Mouse (Mus musculus) testis, postnatal 14 days (tissue): Measurements from ENCODE around the gene Galnt7.

Source experiments
- DNase-seq: peaks from one replicate; pipeline ENCODE4 v3.0.0; 2021; ENCODE audit warnings: low spot score

Galnt7 gene

GRCm38 (mm10) chr8:57652456-57653055 lies at the start of gene Galnt7:
Gene Galnt7, minus strand, starts transcription at chr8:57653032.
- DNase-seq = peak; percentile 72

- DNase-seq = no peak
Measured at GRCm38 (mm10) chr8:57688633-57689032, 35.8 kb upstream of the Galnt7 start.

- DNase-seq = no peak
Measured at GRCm38 (mm10) chr8:57685803-57686202, 33.0 kb upstream of the Galnt7 start.

- no peak for DNase-seq
Measured at GRCm38 (mm10) chr8:57680044-57680443, 27.2 kb upstream of the Galnt7 start.

GRCm38 (mm10) chr8:57664121-57664520 lies 11.3 kb upstream of the Galnt7 start:
- no peak for DNase-seq

- DNase-seq = no peak
Measured at GRCm38 (mm10) chr8:57660019-57660418, 7.2 kb upstream of the Galnt7 start.

GRCm38 (mm10) chr8:57656446-57656845 lies 3.6 kb upstream of the Galnt7 start:
- DNase-seq = no peak

GRCm38 (mm10) chr8:57654146-57654545 lies 1.3 kb upstream of the Galnt7 start:
- no peak for DNase-seq

- no peak for DNase-seq
Measured at GRCm38 (mm10) chr8:57653768-57654125, 915 bp upstream of the Galnt7 start.

GRCm38 (mm10) chr8:57653056-57653767 lies 380 bp upstream of the Galnt7 start:
- DNase-seq = peak; percentile 46

- DNase-seq = peak; percentile 78
Measured at GRCm38 (mm10) chr8:57651689-57652455, 960 bp downstream of the Galnt7 start.

GRCm38 (mm10) chr8:57651357-57651688 lies 1.5 kb downstream of the Galnt7 start:
- DNase-seq = no peak

- DNase-seq = no peak
Measured at GRCm38 (mm10) chr8:57650216-57650615, 2.6 kb downstream of the Galnt7 start.

GRCm38 (mm10) chr8:57647566-57647965 lies 5.3 kb downstream of the Galnt7 start:
- peak; percentile 31 for DNase-seq

- DNase-seq = no peak
Measured at GRCm38 (mm10) chr8:57644281-57644680, 8.6 kb downstream of the Galnt7 start.

GRCm38 (mm10) chr8:57642722-57643121 lies 10.1 kb downstream of the Galnt7 start:
- no peak for DNase-seq

- no peak for DNase-seq
Measured at GRCm38 (mm10) chr8:57638925-57639324, 13.9 kb downstream of the Galnt7 start.

GRCm38 (mm10) chr8:57637599-57638280 lies 15.1 kb downstream of the Galnt7 start:
- no peak for DNase-seq

- DNase-seq = no peak
Measured at GRCm38 (mm10) chr8:57636698-57637097, 16.1 kb downstream of the Galnt7 start.

- DNase-seq = no peak
Measured at GRCm38 (mm10) chr8:57636281-57636680, 16.6 kb downstream of the Galnt7 start.

GRCm38 (mm10) chr8:57631780-57632179 lies 21.1 kb downstream of the Galnt7 start:
- no peak for DNase-seq

- no peak for DNase-seq
Measured at GRCm38 (mm10) chr8:57630148-57630547, 22.7 kb downstream of the Galnt7 start.
